Mouse (Mus musculus) hindbrain, embryonic 10.5 days (tissue): Measurements from ENCODE around the gene Clmp. TPM values are rescaled to one million over a fixed set of nuclear protein-coding genes. Genes with fewer than 3 reads are reported as not detected.

Experiments used
- DNase-seq: peaks from one replicate; pipeline ENCODE4 v3.0.0-alpha.2; 2017; ENCODE audit warnings: low spot score
- H3K27ac ChIP-seq: fragments of 300-500 bp; sonication (generic); 2 replicates; pipeline ENCODE4 v1.5.1; 2016; ENCODE audit warnings: mild to moderate bottlenecking, moderate library complexity
- H3K27me3 ChIP-seq: fragments of 300-500 bp; sonication (generic); 2 replicates; pipeline ENCODE4 v1.6.1; 2016; ENCODE audit warnings: mild to moderate bottlenecking; ENCODE audit not compliant: poor library complexity, insufficient read depth, severe bottlenecking
- H3K36me3 ChIP-seq: fragments of 300-500 bp; sonication (generic); 2 replicates; pipeline ENCODE4 v1.6.1; 2016; ENCODE audit warnings: mild to moderate bottlenecking, moderate library complexity
- H3K4me1 ChIP-seq: fragments of 300-500 bp; sonication (generic); replicated peaks from 2 replicates; pipeline ENCODE4 v1.6.1; 2016; ENCODE audit warnings: mild to moderate bottlenecking
- H3K4me3 ChIP-seq: fragments of 300-500 bp; sonication (generic); 2 replicates; pipeline ENCODE4 v1.5.1; 2016; ENCODE audit warnings: mild to moderate bottlenecking, moderate library complexity
- H3K9me3 ChIP-seq: fragments of 300-500 bp; sonication (generic); 2 replicates; pipeline ENCODE4 v1.6.1; 2016; ENCODE audit warnings: mild to moderate bottlenecking, moderate library complexity
- WGBS: fragments of 180-500 bp; shearing (Covaris S2); methylation state at CpG from one replicate; pipeline ENCODE4 v1.1.7; 2016; 5-methylcytosine and 5-hydroxymethylcytosine counted together
- polyA plus RNA-seq: library from polyadenylated mRNA; unstranded; fragments of >200 nt; fragmentation: Nextera tagmentation; extraction: Ambion mirVana; gene quantifications from 2 replicates; pipeline ENCODE4 v1.2.1, GENCODE M21; 2016

Clmp gene
- polyA plus RNA-seq, 1 experiment from 2014 or later: 37.0 TPM

- H3K36me3 ChIP-seq: peaks cover 14% of the 10 kb centered on the region; the same call in 1 of the 2 replicates
- H3K9me3 ChIP-seq: no peaks in the 10 kb centered on the region
- H3K4me1 ChIP-seq: peaks cover 34% of the 10 kb centered on the region
- H3K27me3 ChIP-seq: no peaks in the 10 kb centered on the region
- 87% methylated on average over 4 of the region's 4 CpGs for WGBS
- peak overlapping the region; percentile 35; the same call in 1 of the 2 replicates for H3K27ac ChIP-seq
- H3K4me3 ChIP-seq: no peak overlapping the region
- DNase-seq: no peak
These were observed 10.3 kb downstream of the Clmp start for GRCm38 (mm10) chr9:40696086-40696485.

- no peak overlapping the region for H3K4me3 ChIP-seq
- H3K4me1 ChIP-seq: peaks cover 18% of the 10 kb centered on the region
- no peaks in the 10 kb centered on the region for H3K27me3 ChIP-seq
- DNase-seq: no peak
- H3K36me3 ChIP-seq: peaks cover 14% of the 10 kb centered on the region; the same call in 1 of the 2 replicates
- WGBS: 93% methylated on average over 3 of the region's 3 CpGs
- H3K27ac ChIP-seq: no peak overlapping the region
- no peaks in the 10 kb centered on the region for H3K9me3 ChIP-seq
These were observed 13.4 kb downstream of the Clmp start for GRCm38 (mm10) chr9:40699194-40699593.

GRCm38 (mm10) chr9:40700253-40700652 lies 14.5 kb downstream of the Clmp start:
- 89% methylated on average over 5 of the region's 5 CpGs for WGBS
- DNase-seq: no peak
- peaks cover 14% of the 10 kb centered on the region; the same call in 1 of the 2 replicates for H3K36me3 ChIP-seq

GRCm38 (mm10) chr9:40704364-40705276 lies 18.9 kb downstream of the Clmp start:
- DNase-seq: no peak
- 51% methylated on average over 10 of the region's 10 CpGs for WGBS
- H3K4me3 ChIP-seq: no peak overlapping the region
- peak overlapping the region; percentile 23; the same call in 1 of the 2 replicates for H3K27ac ChIP-seq
- no peaks in the 10 kb centered on the region for H3K36me3 ChIP-seq
- no peaks in the 10 kb centered on the region for H3K27me3 ChIP-seq
- peaks cover 45% of the 10 kb centered on the region for H3K4me1 ChIP-seq
- H3K9me3 ChIP-seq: no peaks in the 10 kb centered on the region

More at GRCm38 (mm10) chr9:40700253-40700652, 14.5 kb downstream of the Clmp start:
- Histone ChIP-seq H3K27ac (no peak overlapping the region), H3K4me1 (peaks cover 18% of the 10 kb centered on the region), H3K9me3 (no peaks in the 10 kb centered on the region), H3K4me3 (no peak overlapping the region), H3K27me3 (no peaks in the 10 kb centered on the region)

- H3K9me3 ChIP-seq: no peaks in the 10 kb centered on the region
- no peak overlapping the region for H3K4me3 ChIP-seq
- 40% methylated on average over 12 of the region's 12 CpGs for WGBS
- no peaks in the 10 kb centered on the region for H3K27me3 ChIP-seq
- peak overlapping the region; percentile 77 for H3K27ac ChIP-seq
- DNase-seq: no peak
- no peaks in the 10 kb centered on the region for H3K36me3 ChIP-seq
- H3K4me1 ChIP-seq: peaks cover 64% of the 10 kb centered on the region
These were observed 22.8 kb downstream of the Clmp start for GRCm38 (mm10) chr9:40708448-40709140.

- H3K27ac ChIP-seq: peak overlapping the region; percentile 77
- peaks cover 62% of the 10 kb centered on the region for H3K4me1 ChIP-seq
- WGBS: 74% methylated on average over 7 of the region's 7 CpGs
- H3K9me3 ChIP-seq: no peaks in the 10 kb centered on the region
- no peak for DNase-seq
- H3K27me3 ChIP-seq: no peaks in the 10 kb centered on the region
- no peak overlapping the region for H3K4me3 ChIP-seq
- H3K36me3 ChIP-seq: no peaks in the 10 kb centered on the region
These were observed 23.4 kb downstream of the Clmp start for GRCm38 (mm10) chr9:40709141-40709537.

GRCm38 (mm10) chr9:40709587-40709986 lies 23.8 kb downstream of the Clmp start:
- Histone ChIP-seq H3K9me3 (no peaks in the 10 kb centered on the region), H3K36me3 (no peaks in the 10 kb centered on the region), H3K27me3 (no peaks in the 10 kb centered on the region), H3K4me1 (peaks cover 57% of the 10 kb centered on the region), H3K27ac (peak overlapping the region; percentile 77), H3K4me3 (no peak overlapping the region)
- DNase-seq: no peak
- WGBS: 62% methylated on average over 3 of the region's 3 CpGs

- no peaks in the 10 kb centered on the region for H3K36me3 ChIP-seq
- peak overlapping the region; percentile 77 for H3K27ac ChIP-seq
- H3K27me3 ChIP-seq: no peaks in the 10 kb centered on the region
- H3K4me1 ChIP-seq: peaks cover 53% of the 10 kb centered on the region
- no peak for DNase-seq
- no peaks in the 10 kb centered on the region for H3K9me3 ChIP-seq
- H3K4me3 ChIP-seq: no peak overlapping the region
- 58% methylated on average over 3 of the region's 3 CpGs for WGBS
These were observed 24.2 kb downstream of the Clmp start for GRCm38 (mm10) chr9:40709991-40710390.

GRCm38 (mm10) chr9:40711654-40712053 lies 25.9 kb downstream of the Clmp start:
- WGBS: 60% methylated on average over 4 of the region's 4 CpGs
- DNase-seq: no peak
- Histone ChIP-seq H3K27ac (peak overlapping the region; percentile 59), H3K36me3 (no peaks in the 10 kb centered on the region), H3K4me3 (no peak overlapping the region), H3K9me3 (no peaks in the 10 kb centered on the region), H3K4me1 (peaks cover 59% of the 10 kb centered on the region), H3K27me3 (no peaks in the 10 kb centered on the region)

- Histone ChIP-seq H3K9me3 (no peaks in the 10 kb centered on the region), H3K4me3 (no peak overlapping the region), H3K36me3 (no peaks in the 10 kb centered on the region), H3K27me3 (no peaks in the 10 kb centered on the region), H3K4me1 (peaks cover 44% of the 10 kb centered on the region), H3K27ac (peak overlapping the region; percentile 4; the same call in 1 of the 2 replicates)
- no peak for DNase-seq
- WGBS: 72% methylated on average over 18 of the region's 18 CpGs
These were observed 31.6 kb downstream of the Clmp start for GRCm38 (mm10) chr9:40717182-40717874.

GRCm38 (mm10) chr9:40717875-40718185 lies 32.1 kb downstream of the Clmp start:
- WGBS: 31% methylated on average over 7 of the region's 7 CpGs
- Histone ChIP-seq H3K27me3 (no peaks in the 10 kb centered on the region), H3K9me3 (no peaks in the 10 kb centered on the region), H3K4me3 (no peak overlapping the region), H3K4me1 (peaks cover 47% of the 10 kb centered on the region), H3K36me3 (no peaks in the 10 kb centered on the region), H3K27ac (no peak overlapping the region)
- DNase-seq: no peak

- no peaks in the 10 kb centered on the region for H3K36me3 ChIP-seq
- DNase-seq: no peak
- peak overlapping the region; percentile 30; the same call in 1 of the 2 replicates for H3K27ac ChIP-seq
- 75% methylated on average over 7 of the region's 7 CpGs for WGBS
- H3K4me1 ChIP-seq: peaks cover 53% of the 10 kb centered on the region
- no peaks in the 10 kb centered on the region for H3K27me3 ChIP-seq
- no peak overlapping the region for H3K4me3 ChIP-seq
- H3K9me3 ChIP-seq: no peaks in the 10 kb centered on the region
These were observed 35.1 kb downstream of the Clmp start for GRCm38 (mm10) chr9:40720881-40721280.
